Mouse (Mus musculus) left cerebral cortex, postnatal 4 days (tissue): Measurements from ENCODE around the gene Tmco5. TPM values are rescaled to one million over a fixed set of nuclear protein-coding genes. Genes with fewer than 3 reads are reported as not detected.
"Not testable (repeated sequence)": the region's sequence is repeated elsewhere in the genome, so short reads cannot be mapped to it uniquely, and the experiment has no call there.

Source experiments
- DNase-seq: peaks from one replicate; pipeline ENCODE4 v3.0.0-alpha.2; 2022
- intact Hi-C: fragments of 180-260 bp; cut with DNase I; formaldehyde crosslinking; loops from one replicate; pipeline ENCODE4 v1.15.1; 2025
- total RNA-seq, 2 experiments: library from RNA; stranded (reverse); gene quantifications; 2 replicates each; pipeline ENCODE4 v1.2.3; 2021

The Tmco5 gene
- total RNA-seq, 2 experiments from 2014 or later, result 0.34 to 0.72 TPM

- DNase-seq, result no peak
- intact Hi-C loops, result no loop called here
Observed at GRCm38 (mm10) chr2:116922580-116923500, 44.3 kb downstream of the Tmco5 start.

- intact Hi-C loops, result no loop called here
- DNase-seq, result no peak
Observed at GRCm38 (mm10) chr2:116923684-116924083, 45.2 kb downstream of the Tmco5 start.

- no peak for DNase-seq
- intact Hi-C loops, result no loop called here
Observed at GRCm38 (mm10) chr2:116924292-116924691, 45.8 kb downstream of the Tmco5 start.

- no peak for DNase-seq
- intact Hi-C loops, result no loop called here
Observed at GRCm38 (mm10) chr2:116925230-116925629, 46.7 kb downstream of the Tmco5 start.

GRCm38 (mm10) chr2:116932218-116932617 is 53.7 kb downstream of the Tmco5 start:
- DNase-seq, result no peak
- intact Hi-C loops, result no loop called here

- intact Hi-C loops, result not testable (repeated sequence)
Observed at GRCm38 (mm10) chr2:116934236-116934635, 55.7 kb downstream of the Tmco5 start.

GRCm38 (mm10) chr2:116934776-116935175 is 56.3 kb downstream of the Tmco5 start:
- intact Hi-C loops, result no loop called here
- DNase-seq, result no peak

More at GRCm38 (mm10) chr2:116934236-116934635, 55.7 kb downstream of the Tmco5 start:
- DNase-seq, result not testable (repeated sequence)

- no peak for DNase-seq
- intact Hi-C loops, result no loop called here
Observed at GRCm38 (mm10) chr2:116936371-116936770, 57.9 kb downstream of the Tmco5 start.

- no peak for DNase-seq
- intact Hi-C loops, result no loop called here
Observed at GRCm38 (mm10) chr2:116937166-116937565, 58.7 kb downstream of the Tmco5 start.

GRCm38 (mm10) chr2:116941816-116942215 is 63.3 kb downstream of the Tmco5 start:
- intact Hi-C loops, result no loop called here
- no peak for DNase-seq

Other genes starting within 250 kb of the Tmco5 start
- gene Spred1, start 242.7 kb downstream of the Tmco5 start, total RNA-seq, result 10 to 100 TPM; 53.4 to 58.2 TPM